Mouse (Mus musculus): ENCODE measurements around the gene Skp1a. TPM values are rescaled to one million over a fixed set of nuclear protein-coding genes. Genes with fewer than 3 reads are reported as not detected.
"Not testable (repeated sequence)": the region's sequence is repeated elsewhere in the genome, so short reads cannot be mapped to it uniquely, and the experiment has no call there.

Gene Skp1a
- polyA plus RNA-seq (2012; rRNA removed), result 4.1 and 7.5 TPM in 2 replicates

GRCm38 (mm10) chr11:52231606-52232541 is at the start of gene Skp1a:
TSS of gene Skp1a (plus strand) at chr11:52231995.
- TF ChIP-seq POLR2A (IDR thresholded peaks at IDR 0.05; ENCODE audit: low read depth, low read length), result peak; percentile 99
- no peak for TF ChIP-seq CTCF (IDR thresholded peaks at IDR 0.05; ENCODE audit: extremely low read depth, insufficient read length, insufficient replicate concordance, low read depth, low read length)
- under 1% methylated on average over 87 of the region's 87 CpGs for WGBS

GRCm38 (mm10) chr11:52196496-52197023 is 35.2 kb upstream of the Skp1a start:
- not testable (repeated sequence) for H3K27me3 ChIP-seq (ENCODE audit: control insufficient read depth, insufficient read depth, low read length); H3K4me1 ChIP-seq (ENCODE audit: control insufficient read depth, insufficient read depth, insufficient read length, low read length); H3K36me3 ChIP-seq (ENCODE audit: control insufficient read depth, insufficient read depth, low read length); H3K27ac ChIP-seq (ENCODE audit: insufficient read depth, low read depth, low read length); H3K4me3 ChIP-seq (ENCODE audit: low read depth, low read length)
- WGBS, result 76% methylated on average over 8 of the region's 8 CpGs

More at GRCm38 (mm10) chr11:52231606-52232541, at the start of gene Skp1a:
- no peaks in the 10 kb centered on the region for H3K27me3 ChIP-seq (ENCODE audit: control insufficient read depth, insufficient read depth, low read length)
- peaks cover 11% of the 10 kb centered on the region; the same call in 1 of the 2 replicates for H3K4me1 ChIP-seq (ENCODE audit: control insufficient read depth, insufficient read depth, insufficient read length, low read length)
- peaks cover 4% of the 10 kb centered on the region for H3K36me3 ChIP-seq (ENCODE audit: control insufficient read depth, insufficient read depth, low read length)
- peak within 1 kb of the TSS; percentile 88 for H3K4me3 ChIP-seq (ENCODE audit: low read depth, low read length)
- H3K27ac ChIP-seq (ENCODE audit: insufficient read depth, low read depth, low read length), result peak within 1 kb of the TSS; percentile 97

- TF ChIP-seq POLR2A (IDR thresholded peaks at IDR 0.05; ENCODE audit: low read depth, low read length) (no peak), CTCF (IDR thresholded peaks at IDR 0.05; ENCODE audit: extremely low read depth, insufficient read length, insufficient replicate concordance, low read depth, low read length) (no peak)
Measured at GRCm38 (mm10) chr11:52213887-52214286, 17.9 kb upstream of the Skp1a start, which contains the start of gene Olfr1371. TSS of gene Olfr1371 (minus strand) at chr11:52213987.

GRCm38 (mm10) chr11:52220282-52220681 is 11.5 kb upstream of the Skp1a start:
- peaks cover 13% of the 10 kb centered on the region; the same call in 1 of the 2 replicates for H3K4me1 ChIP-seq (ENCODE audit: control insufficient read depth, insufficient read depth, insufficient read length, low read length)
- H3K4me3 ChIP-seq (ENCODE audit: low read depth, low read length), result no peak overlapping the region
- no peak overlapping the region for H3K27ac ChIP-seq (ENCODE audit: insufficient read depth, low read depth, low read length)
- 7% methylated on average over 4 of the region's 4 CpGs for WGBS
- H3K36me3 ChIP-seq (ENCODE audit: control insufficient read depth, insufficient read depth, low read length), result no peaks in the 10 kb centered on the region
- H3K27me3 ChIP-seq (ENCODE audit: control insufficient read depth, insufficient read depth, low read length), result no peaks in the 10 kb centered on the region
- TF ChIP-seq POLR2A (IDR thresholded peaks at IDR 0.05; ENCODE audit: low read depth, low read length) (no peak), CTCF (IDR thresholded peaks at IDR 0.05; ENCODE audit: extremely low read depth, insufficient read length, insufficient replicate concordance, low read depth, low read length) (peak; percentile 76; the same call in 1 of the 2 replicates)

More at GRCm38 (mm10) chr11:52213887-52214286, 17.9 kb upstream of the Skp1a start, which contains the start of gene Olfr1371:
- Histone ChIP-seq H3K4me3 (ENCODE audit: low read depth, low read length) (no peak within 1 kb of the TSS), H3K36me3 (ENCODE audit: control insufficient read depth, insufficient read depth, low read length) (no peaks in the 10 kb centered on the region), H3K4me1 (ENCODE audit: control insufficient read depth, insufficient read depth, insufficient read length, low read length) (no peaks in the 10 kb centered on the region), H3K27ac (ENCODE audit: insufficient read depth, low read depth, low read length) (no peak within 1 kb of the TSS), H3K27me3 (ENCODE audit: control insufficient read depth, insufficient read depth, low read length) (no peaks in the 10 kb centered on the region)

- not testable (repeated sequence) for H3K27ac ChIP-seq (ENCODE audit: insufficient read depth, low read depth, low read length); H3K27me3 ChIP-seq (ENCODE audit: control insufficient read depth, insufficient read depth, low read length); H3K4me3 ChIP-seq (ENCODE audit: low read depth, low read length); H3K36me3 ChIP-seq (ENCODE audit: control insufficient read depth, insufficient read depth, low read length)
- 84% methylated on average over 6 of the region's 6 CpGs for whole genome bisulfite sequencing
- peaks cover 13% of the 10 kb centered on the region; the same call in 1 of the 2 replicates for H3K4me1 ChIP-seq (ENCODE audit: control insufficient read depth, insufficient read depth, insufficient read length, low read length)
Measured at GRCm38 (mm10) chr11:52221921-52222320, 9.9 kb upstream of the Skp1a start.

GRCm38 (mm10) chr11:52222891-52223290 is 8.9 kb upstream of the Skp1a start:
- 53% methylated on average over 6 of the region's 6 CpGs for WGBS
- TF ChIP-seq CTCF (IDR thresholded peaks at IDR 0.05; ENCODE audit: extremely low read depth, insufficient read length, insufficient replicate concordance, low read depth, low read length) (no peak), POLR2A (IDR thresholded peaks at IDR 0.05; ENCODE audit: low read depth, low read length) (no peak)
- Histone ChIP-seq H3K4me1 (ENCODE audit: control insufficient read depth, insufficient read depth, insufficient read length, low read length) (peaks cover 13% of the 10 kb centered on the region; the same call in 1 of the 2 replicates), H3K27ac (ENCODE audit: insufficient read depth, low read depth, low read length) (no peak overlapping the region), H3K4me3 (ENCODE audit: low read depth, low read length) (no peak overlapping the region), H3K36me3 (ENCODE audit: control insufficient read depth, insufficient read depth, low read length) (no peaks in the 10 kb centered on the region), H3K27me3 (ENCODE audit: control insufficient read depth, insufficient read depth, low read length) (no peaks in the 10 kb centered on the region)

- TF ChIP-seq POLR2A (IDR thresholded peaks at IDR 0.05; ENCODE audit: low read depth, low read length) (no peak), CTCF (IDR thresholded peaks at IDR 0.05; ENCODE audit: extremely low read depth, insufficient read length, insufficient replicate concordance, low read depth, low read length) (no peak)
- H3K4me3 ChIP-seq (ENCODE audit: low read depth, low read length), result peak overlapping the region; percentile 43; the same call in 1 of the 2 replicates
- H3K36me3 ChIP-seq (ENCODE audit: control insufficient read depth, insufficient read depth, low read length), result no peaks in the 10 kb centered on the region
- H3K27me3 ChIP-seq (ENCODE audit: control insufficient read depth, insufficient read depth, low read length), result no peaks in the 10 kb centered on the region
- WGBS, result 3% methylated on average over 19 of the region's 19 CpGs
- peaks cover 13% of the 10 kb centered on the region; the same call in 1 of the 2 replicates for H3K4me1 ChIP-seq (ENCODE audit: control insufficient read depth, insufficient read depth, insufficient read length, low read length)
- H3K27ac ChIP-seq (ENCODE audit: insufficient read depth, low read depth, low read length), result peak overlapping the region; percentile 98
Measured at GRCm38 (mm10) chr11:52223968-52224682, 7.7 kb upstream of the Skp1a start.

Data from small intestine, adult 2 months (tissue).